Mouse (Mus musculus): Measurements from ENCODE around the gene Poc1b.
"Not testable (repeated sequence)": the region's sequence is repeated elsewhere in the genome, so short reads cannot be mapped to it uniquely, and the experiment has no call there.

Gene Poc1b

DNA sequence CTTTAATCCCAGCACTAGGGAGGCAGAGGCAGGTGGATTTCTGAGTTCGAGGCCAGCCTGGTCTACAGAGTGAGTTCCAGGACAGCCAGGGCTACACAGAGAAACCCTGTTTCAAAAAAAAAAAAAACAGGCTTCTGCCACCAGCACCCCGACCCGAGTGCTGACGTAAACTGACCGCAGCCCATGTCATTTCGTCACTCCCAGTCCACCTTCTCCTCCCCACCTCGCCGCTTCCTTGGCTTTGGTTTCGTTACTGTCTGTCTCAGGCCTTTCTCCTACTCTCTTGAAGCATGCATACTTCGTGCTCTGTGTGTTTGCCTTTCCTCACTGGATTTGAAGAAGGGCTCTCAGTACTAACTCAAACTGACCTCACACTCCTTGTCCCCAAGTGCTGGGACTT is 50.9 kb downstream of the Poc1b start:
- not testable (repeated sequence) for DNase-seq

DNA sequence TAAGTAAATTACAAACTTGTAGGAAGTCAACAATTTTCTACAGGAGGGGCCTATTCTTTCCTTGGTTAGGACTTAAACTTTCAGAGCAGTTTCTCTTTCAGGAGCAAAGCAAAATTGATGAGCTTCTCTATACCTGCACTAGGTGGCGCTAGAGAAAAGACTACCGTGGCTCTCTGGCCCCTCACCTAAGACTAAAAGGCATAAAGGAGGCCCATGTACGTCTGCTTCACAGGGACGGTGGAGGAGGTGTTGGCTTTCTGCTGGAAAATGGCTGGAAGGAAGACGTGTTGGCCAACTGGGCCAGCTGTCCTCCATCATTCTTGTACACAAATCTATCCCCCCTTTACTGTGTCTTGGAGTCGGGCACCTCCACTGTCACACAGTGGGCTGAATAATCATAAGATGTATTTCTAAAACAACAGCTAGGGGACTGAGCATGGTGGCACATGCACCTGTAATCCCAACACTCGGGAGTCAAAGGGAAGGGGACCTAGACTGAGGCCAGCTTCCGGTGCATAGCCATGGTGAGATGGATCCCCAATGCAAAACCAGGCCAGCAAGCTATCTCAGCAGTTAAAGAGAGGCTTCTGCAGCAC is 55.2 kb downstream of the Poc1b start:
- no peak for DNase-seq

DNA sequence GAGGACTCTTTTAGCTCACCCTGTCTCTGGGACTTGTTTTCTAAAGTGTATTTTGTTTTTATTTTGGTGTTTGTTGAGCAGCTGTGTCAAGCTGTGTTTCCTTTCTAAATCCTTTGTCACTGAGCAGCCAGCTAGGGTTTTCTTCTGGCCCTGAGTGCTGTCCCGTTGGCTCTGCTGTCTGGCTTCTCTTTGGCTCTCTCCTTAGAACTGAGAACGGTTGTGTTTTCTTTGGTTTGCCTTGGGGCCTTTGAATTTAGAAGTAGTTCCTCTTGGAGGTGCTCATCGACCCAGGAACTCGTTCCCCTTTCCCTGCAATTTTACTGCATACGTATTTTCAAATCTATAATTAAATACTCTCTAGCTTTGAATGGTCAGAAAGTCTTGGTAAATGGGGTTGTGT is 56.2 kb downstream of the Poc1b start:
- no peak for DNase-seq

GRCm38 (mm10) chr10:99164871-99165477 is 58.1 kb downstream of the Poc1b start:
- peak; percentile 17 for DNase-seq

GRCm38 (mm10) chr10:99165751-99166282 is 59.0 kb downstream of the Poc1b start:
- no peak for DNase-seq

DNA sequence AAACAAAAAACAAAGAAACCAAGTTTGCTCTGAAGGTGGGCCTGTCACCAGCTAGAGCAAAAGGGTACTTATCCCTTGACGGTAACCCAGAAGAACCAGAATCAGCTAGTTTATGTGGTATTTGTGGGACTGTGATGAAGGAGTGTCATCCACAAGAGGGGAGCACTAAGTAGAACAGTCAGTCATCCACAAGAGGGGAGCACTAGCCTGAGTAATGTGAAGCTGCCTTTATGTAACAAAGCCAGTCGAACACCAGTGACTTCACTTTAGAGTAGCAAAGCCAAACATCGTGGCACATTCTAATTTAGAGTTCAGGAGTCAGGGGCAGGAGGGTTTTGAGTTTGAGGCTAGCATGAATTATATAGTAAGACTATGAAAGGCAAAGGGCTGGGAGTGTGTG is 59.6 kb downstream of the Poc1b start:
- DNase-seq = no peak

DNA sequence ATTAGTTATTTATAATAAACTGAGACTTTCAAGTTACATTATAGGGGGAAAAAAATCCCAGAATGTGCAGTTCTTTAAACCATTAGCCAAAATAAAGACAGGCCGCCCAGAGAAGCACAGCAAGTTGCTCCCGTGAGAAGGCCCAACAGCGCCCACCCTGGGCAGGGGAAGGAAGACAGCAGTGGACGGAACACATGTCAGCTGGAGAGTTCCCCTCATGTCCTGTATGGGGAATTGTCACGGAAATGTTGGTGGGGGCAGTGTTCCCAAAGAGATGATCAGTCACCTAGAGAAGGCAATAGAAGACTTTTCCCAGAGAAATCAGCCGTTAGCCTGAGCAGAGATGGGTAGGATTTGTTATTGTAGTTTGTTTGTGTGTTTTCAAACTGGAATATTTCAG is 61.6 kb downstream of the Poc1b start:
- DNase-seq = peak; percentile 19

- DNase-seq = peak; percentile 9
These were observed 62.3 kb downstream of the Poc1b start for GRCm38 (mm10) chr10:99168840-99169764.

DNA sequence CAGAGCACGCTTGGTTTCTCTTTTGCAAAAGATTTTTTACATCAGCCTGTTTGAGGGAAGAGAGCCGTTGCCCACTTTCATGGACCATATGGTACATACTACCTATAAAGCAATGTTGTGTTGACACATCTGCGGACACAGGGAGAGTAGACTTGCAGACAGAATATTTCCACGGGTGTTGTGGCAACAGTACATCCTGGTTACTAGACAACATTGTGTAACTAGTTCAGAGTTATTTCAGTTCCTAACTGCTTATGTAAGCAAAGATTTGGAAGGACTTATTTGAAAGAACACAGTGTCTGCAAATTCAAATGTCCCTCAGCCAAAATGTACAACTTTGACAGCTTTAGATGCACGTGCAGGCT is 62.9 kb downstream of the Poc1b start:
- no peak for DNase-seq

- DNase-seq = peak; percentile 56
These were observed 65.2 kb downstream of the Poc1b start for GRCm38 (mm10) chr10:99171961-99172497.

DNA sequence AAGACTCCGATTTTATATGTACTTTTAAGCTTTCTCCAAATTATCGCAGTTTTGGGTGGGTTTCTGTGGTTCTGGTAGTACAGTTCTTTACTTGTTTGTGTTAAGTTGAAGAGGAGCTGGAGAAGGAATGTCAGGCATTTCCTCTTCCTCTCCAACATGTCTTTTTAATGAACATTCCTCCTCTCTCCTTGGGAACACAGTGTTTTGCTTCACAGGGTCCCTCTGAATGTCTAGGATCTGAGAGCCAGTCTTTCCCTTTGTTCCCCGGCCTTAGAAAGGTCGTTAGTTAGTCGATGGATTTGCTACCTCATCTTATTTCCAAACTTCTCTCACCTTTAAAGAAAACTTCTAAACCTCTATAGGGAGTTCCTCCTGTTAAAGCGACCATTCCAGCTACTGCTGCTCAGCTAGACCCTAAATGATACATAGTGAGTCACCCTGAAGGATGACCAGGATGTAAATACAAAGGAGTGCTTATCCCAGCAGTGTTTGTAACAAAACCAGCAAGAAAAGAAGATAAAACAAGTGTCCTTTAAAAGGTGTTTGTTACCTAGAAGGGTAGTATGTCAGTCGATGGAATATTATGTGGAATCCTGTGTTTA is 66.2 kb downstream of the Poc1b start:
- no peak for DNase-seq

DNA sequence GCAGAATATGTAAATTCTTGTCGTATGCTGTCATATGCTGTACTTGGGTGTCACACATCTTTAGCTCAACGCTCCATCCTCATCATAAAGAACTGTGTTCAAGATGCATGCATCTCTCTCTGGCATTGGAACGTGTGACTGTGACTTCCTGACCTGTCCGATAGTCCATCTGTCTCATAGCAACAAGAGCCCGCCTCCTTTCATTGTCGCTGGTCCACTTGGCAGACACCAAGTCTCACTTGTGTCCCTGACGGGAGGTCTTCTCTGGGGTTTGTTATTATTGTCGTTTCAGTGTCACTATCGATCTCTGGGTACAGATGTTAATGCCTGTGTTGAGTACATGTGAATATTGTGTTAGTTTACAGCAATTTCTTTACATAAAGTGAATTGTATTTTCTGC is 70.1 kb downstream of the Poc1b start:
- DNase-seq = no peak

DNA sequence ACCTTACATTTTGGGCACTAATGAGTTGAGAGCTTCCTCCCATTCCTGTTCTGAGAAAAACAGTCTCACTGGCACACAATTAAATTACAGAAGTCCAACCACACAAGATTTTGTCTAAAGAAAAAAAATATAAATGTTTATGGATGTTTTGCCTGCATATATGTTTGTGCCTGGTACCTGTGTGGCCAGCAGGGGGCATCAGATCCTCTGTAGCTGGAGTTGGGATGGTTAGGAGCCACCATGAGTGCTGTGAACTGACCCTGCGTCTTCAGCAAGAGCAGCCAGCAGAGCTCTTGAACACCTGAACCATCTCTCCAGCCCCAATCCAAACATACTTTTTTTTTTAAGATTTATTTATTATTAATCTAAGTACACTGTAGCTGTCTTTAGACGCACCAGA is 71.3 kb downstream of the Poc1b start:
- no peak for DNase-seq

GRCm38 (mm10) chr10:99179122-99179521 is 72.3 kb downstream of the Poc1b start:
- no peak for DNase-seq

DNA sequence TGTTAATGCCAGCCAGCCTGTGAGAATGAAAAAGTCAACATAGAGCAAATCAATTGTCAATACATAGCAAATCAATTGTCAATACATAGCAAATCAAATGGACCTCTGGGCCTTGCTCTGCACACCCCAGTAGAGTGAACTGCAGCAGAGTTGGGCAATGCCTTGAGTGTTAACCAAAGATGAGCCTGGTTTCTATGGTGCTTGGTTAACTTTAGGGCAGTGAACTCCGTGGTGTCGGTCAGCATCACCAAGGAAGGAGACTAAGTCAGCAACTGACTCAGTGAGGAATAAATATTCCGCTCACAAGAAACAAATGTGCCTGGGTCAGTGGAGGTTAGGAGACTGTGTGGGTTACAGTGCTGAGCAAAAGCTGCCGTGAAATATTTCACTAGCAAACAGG is 72.7 kb downstream of the Poc1b start:
- no peak for DNase-seq

DNA sequence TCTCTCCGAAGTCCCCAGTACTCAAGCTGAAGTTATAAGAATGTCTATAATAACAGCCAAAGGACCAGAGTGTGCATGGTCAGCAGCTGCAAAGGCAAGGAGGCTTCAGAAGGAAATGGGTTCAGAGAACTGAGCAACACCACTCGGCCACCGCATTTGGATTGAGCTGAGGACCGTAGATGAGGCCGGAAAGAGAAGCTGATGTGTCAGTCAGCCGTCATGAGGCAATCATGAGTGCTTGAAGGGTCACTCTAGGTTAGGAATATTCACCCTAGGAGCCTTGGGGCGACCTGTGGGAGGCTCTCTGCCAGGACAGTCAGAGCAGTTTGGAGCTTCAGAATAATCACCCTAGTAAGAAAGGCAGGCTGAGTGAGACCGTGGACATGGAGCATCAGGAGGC is 74.7 kb downstream of the Poc1b start:
- no peak for DNase-seq

DNA sequence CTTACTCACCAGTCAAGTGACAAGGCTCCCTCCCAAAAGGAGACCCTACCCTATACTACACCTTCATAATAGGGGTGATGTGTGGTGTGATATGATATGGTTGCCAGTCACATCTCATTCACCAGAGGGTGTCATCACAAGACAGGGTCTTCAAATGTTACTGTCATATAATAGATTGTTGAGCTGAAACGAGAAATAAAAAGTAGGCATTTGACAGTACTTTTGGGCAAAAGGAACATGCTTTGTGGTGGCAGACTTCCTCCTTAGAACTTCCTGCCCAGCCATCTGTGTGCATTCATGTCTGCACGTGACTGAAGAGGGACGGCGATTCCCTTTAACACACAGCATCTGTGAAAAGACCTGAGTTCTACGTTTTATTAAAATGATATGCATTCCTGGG is 75.3 kb downstream of the Poc1b start:
- no peak for DNase-seq

GRCm38 (mm10) chr10:99188175-99188574 is 81.3 kb downstream of the Poc1b start:
- no peak for DNase-seq

GRCm38 (mm10) chr10:99188656-99189603 is 82.1 kb downstream of the Poc1b start:
- DNase-seq = no peak

- peak; percentile 52 for DNase-seq
These were observed 84.0 kb downstream of the Poc1b start for GRCm38 (mm10) chr10:99190798-99191197.

GRCm38 (mm10) chr10:99194451-99195055 is 87.7 kb downstream of the Poc1b start:
- DNase-seq = no peak
